Mouse (Mus musculus): ENCODE results near the gene Pax7.

The Pax7 gene

GRCm38 (mm10) chr4:139810762-139811438 lies 22.4 kb downstream of the Pax7 start:
- DNase-seq, result no peak

GRCm38 (mm10) chr4:139809381-139809820 lies 23.9 kb downstream of the Pax7 start:
- no peak for DNase-seq

GRCm38 (mm10) chr4:139807820-139808219 lies 25.5 kb downstream of the Pax7 start:
- DNase-seq, result no peak

- no peak for DNase-seq
Measured at GRCm38 (mm10) chr4:139807191-139807808, 26.0 kb downstream of the Pax7 start.

GRCm38 (mm10) chr4:139804896-139805295 lies 28.4 kb downstream of the Pax7 start:
- DNase-seq, result no peak

- no peak for DNase-seq
Measured at GRCm38 (mm10) chr4:139803981-139804380, 29.3 kb downstream of the Pax7 start.

GRCm38 (mm10) chr4:139799436-139800100 lies 33.8 kb downstream of the Pax7 start:
- DNase-seq, result peak; percentile 53

- peak; percentile 26 for DNase-seq
Measured at GRCm38 (mm10) chr4:139797344-139797743, 36.0 kb downstream of the Pax7 start.

GRCm38 (mm10) chr4:139796115-139796514 lies 37.2 kb downstream of the Pax7 start:
- DNase-seq, result no peak

GRCm38 (mm10) chr4:139791168-139791567 lies 42.2 kb downstream of the Pax7 start:
- no peak for DNase-seq

- DNase-seq, result peak; percentile 17
Measured at GRCm38 (mm10) chr4:139789772-139790171, 43.6 kb downstream of the Pax7 start.

- DNase-seq, result peak; percentile 53
Measured at GRCm38 (mm10) chr4:139782926-139783467, 50.3 kb downstream of the Pax7 start.

GRCm38 (mm10) chr4:139771125-139771631 lies 62.1 kb downstream of the Pax7 start:
- no peak for DNase-seq

GRCm38 (mm10) chr4:139767823-139768222 lies 65.5 kb downstream of the Pax7 start:
- no peak for DNase-seq

- no peak for DNase-seq
Measured at GRCm38 (mm10) chr4:139767115-139767718, 66.1 kb downstream of the Pax7 start.

GRCm38 (mm10) chr4:139761911-139762310 lies 71.4 kb downstream of the Pax7 start:
- DNase-seq, result no peak

- DNase-seq, result no peak
Measured at GRCm38 (mm10) chr4:139760736-139761135, 72.6 kb downstream of the Pax7 start.

- no peak for DNase-seq
Measured at GRCm38 (mm10) chr4:139758512-139759340, 74.6 kb downstream of the Pax7 start.

- DNase-seq, result no peak
Measured at GRCm38 (mm10) chr4:139756931-139757330, 76.4 kb downstream of the Pax7 start.

GRCm38 (mm10) chr4:139754148-139754710 lies 79.1 kb downstream of the Pax7 start:
- no peak for DNase-seq

- no peak for DNase-seq
Measured at GRCm38 (mm10) chr4:139750926-139751325, 82.4 kb downstream of the Pax7 start.

All from lung, postnatal 36 days (tissue).